Mouse (Mus musculus) megakaryocyte, embryonic 14.5 days (primary cell): Measurements from ENCODE around the gene Cfap43.

ENCODE experiments used
- FLI1 ChIP-seq: IDR thresholded peaks from 2 replicates; pipeline ENCODE4 v1.6.1; 2012; ENCODE audit warnings: low read length, inconsistent platforms, mixed read lengths
- GATA1 ChIP-seq: IDR thresholded peaks from 3 replicates; pipeline ENCODE4 v1.6.1; 2012; ENCODE audit warnings: mixed read lengths, low read length, inconsistent platforms, borderline replicate concordance

- TF ChIP-seq GATA1 = no peak
- TF ChIP-seq FLI1 = no peak
Measured at GRCm38 (mm10) chr19:47864721-47865120, 54.4 kb downstream of the Cfap43 start.
